Mouse (Mus musculus): ENCODE results near the gene Scaf11.

- TF ChIP-seq GATA1 (IDR thresholded peaks at IDR 0.05; ENCODE audit: borderline replicate concordance, low read length): no peak
- no peak for TF ChIP-seq FLI1 (IDR thresholded peaks at IDR 0.05; ENCODE audit: low read length)
These were observed 5.8 kb upstream of the Scaf11 start for GRCm38 (mm10) chr15:96466362-96466903.
